Mouse (Mus musculus) right cerebral cortex, postnatal 25 days (tissue): ENCODE results near the gene Ppm1h.

Experiments used
- DNase-seq: peaks from one replicate; pipeline ENCODE4 v3.0.0; 2022

Ppm1h gene

DNA sequence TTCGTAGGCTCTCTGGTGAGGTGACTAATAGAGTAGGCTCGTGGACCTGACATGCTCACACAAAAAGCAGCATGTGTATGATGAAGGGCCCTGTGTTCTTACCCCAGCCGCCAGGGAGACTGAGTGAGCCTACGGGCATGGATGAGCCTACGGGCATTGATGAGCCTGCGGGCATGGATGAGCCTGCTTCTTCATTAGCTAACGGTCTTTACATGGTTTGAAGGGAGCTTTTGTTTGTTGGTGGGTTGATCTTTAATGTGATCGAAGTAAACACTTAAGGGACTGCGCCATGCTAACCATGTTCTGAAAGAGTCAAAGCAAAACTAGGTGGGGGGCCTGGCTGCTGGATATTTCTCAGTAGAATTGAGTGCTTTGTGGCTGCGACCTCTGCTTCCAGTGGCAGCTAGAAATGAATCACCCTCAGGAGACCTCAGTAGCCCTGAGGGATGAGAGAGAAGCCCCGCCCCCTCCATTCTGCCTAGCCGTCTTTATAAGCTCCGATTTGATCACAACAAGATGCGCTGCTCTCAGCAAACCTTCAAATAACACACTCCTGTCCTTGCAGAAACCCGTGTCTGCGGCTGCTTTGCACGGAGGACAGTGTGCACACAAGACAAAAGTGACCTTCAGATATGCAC, 183.9 kb downstream of the Ppm1h start:
- DNase-seq, result no peak

- DNase-seq, result no peak
These were observed 191.4 kb downstream of the Ppm1h start for GRCm38 (mm10) chr10:122869865-122870503.

GRCm38 (mm10) chr10:122870848-122871494, 192.4 kb downstream of the Ppm1h start:
- no peak for DNase-seq

DNA sequence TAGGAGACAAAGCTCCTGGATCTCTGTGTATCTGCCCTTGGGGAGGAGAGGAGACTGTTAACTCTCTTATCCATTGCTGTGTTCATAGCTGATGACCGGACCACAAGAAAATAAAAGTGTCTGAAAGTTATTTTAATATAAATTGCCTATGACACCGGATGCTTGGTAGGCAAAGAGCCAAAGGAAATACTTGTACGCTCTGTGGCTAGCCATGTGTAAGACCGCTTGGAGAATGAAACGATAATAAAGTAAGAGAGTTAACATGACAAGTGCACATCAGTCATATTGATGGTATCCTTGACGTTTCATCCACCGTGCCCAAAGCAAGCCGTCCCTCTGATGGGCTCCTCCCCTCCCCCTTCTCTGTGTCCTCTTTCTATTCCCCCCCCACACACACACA, 194.2 kb downstream of the Ppm1h start:
- no peak for DNase-seq

DNA sequence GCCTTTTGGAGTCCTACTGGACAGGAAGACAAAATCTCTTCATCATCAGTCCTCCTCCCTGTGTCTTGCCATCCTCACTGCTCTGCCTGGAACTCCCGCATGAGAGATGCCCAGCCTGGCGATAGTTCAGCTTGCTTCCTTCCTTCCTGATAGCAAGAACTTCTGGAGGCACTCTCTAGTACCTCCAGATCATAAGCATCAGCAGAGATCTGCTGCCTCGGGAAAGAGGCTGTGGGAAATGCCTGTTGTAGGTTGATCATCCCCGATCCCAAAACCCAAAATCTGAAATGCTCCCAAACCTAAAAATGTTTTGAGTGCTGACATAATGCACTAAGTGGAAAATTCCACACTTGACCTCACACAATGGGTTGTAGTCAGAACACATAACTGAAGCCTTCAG, 198.4 kb downstream of the Ppm1h start:
- DNase-seq, result no peak

GRCm38 (mm10) chr10:122877436-122877835, 198.9 kb downstream of the Ppm1h start:
- DNase-seq, result no peak

GRCm38 (mm10) chr10:122881456-122881855, 202.9 kb downstream of the Ppm1h start:
- no peak for DNase-seq

DNA sequence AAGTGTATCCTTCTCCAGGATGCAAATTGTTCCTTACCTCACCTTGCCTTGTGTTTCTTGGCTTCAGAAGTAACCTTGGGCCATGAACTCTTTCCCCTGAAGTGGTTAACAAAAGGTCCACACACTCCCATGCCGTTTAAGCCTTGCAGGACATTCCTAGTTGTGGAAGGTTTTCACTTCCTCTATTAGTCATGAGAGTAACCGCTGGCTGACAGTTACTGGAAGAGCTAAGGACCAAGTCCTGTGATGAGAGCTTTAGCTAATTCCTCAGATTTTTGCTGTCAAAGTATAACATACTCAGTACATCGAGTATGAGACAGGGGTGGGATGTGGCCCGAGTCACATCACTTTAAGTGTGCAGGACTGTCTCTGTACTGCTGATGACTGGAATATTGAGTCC, 204.1 kb downstream of the Ppm1h start:
- DNase-seq, result no peak

- DNase-seq, result peak; percentile 36
These were observed 205.5 kb downstream of the Ppm1h start for GRCm38 (mm10) chr10:122883823-122884743.

DNA sequence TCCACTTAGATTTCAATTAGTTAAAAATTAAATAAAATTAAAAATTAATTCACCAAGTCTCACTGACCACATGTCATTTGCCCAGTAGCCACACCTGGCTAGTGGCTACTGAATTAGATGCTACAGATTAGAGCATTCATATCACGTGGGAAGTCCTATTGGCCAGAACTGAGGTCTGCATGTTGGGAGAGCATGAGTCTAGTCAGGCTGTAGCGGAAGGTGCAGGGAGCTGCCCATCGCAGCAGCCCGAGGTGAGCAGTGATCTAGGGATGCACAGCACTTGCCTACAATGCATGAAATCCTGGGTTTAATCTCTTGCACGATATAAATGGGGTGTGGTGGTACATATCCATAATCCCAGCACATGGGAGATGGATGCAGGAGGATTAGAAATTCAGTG, 206.7 kb downstream of the Ppm1h start:
- no peak for DNase-seq

DNA sequence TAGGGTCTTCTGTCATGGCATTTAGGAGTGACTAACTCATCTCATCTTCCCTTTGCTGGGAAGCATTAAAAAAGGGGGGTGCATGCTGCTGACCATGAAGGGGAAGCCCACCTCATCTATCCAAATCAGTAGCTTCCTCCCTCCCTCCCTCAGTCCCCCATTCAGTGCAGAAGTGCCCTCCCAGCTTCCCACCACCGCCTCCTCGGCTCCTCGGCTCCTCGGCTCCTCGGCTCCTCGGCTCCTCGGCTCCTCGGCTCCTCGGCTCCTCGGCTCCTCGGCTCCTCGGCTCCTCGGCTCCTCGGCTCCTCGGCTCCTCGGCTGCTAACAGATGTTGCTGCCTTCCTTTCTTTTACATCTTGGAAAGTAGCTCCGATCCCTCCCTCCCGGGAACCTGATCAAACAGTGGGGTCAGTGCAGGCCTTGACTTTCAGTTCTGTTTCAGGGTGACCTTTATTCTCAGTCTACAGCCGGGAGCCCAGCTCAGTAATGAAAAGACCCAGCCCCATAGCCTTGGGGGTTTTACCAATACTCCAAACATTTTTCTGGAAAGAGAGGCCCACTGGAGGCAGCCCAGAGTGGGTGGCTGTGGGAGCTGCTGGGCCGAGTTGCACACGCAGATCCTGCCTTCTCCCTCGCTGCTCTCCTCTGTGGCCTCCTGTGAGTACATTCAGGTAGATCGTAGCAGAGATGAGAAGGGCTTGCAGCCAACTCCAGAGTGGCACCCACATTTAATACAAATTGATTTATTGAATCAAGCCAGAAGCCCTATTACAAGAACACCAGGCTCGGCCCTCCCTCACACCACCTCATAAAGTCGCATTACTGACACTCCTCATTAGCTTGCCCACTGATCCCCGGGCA, 207.7 kb downstream of the Ppm1h start:
- peak; percentile 33 for DNase-seq

DNA sequence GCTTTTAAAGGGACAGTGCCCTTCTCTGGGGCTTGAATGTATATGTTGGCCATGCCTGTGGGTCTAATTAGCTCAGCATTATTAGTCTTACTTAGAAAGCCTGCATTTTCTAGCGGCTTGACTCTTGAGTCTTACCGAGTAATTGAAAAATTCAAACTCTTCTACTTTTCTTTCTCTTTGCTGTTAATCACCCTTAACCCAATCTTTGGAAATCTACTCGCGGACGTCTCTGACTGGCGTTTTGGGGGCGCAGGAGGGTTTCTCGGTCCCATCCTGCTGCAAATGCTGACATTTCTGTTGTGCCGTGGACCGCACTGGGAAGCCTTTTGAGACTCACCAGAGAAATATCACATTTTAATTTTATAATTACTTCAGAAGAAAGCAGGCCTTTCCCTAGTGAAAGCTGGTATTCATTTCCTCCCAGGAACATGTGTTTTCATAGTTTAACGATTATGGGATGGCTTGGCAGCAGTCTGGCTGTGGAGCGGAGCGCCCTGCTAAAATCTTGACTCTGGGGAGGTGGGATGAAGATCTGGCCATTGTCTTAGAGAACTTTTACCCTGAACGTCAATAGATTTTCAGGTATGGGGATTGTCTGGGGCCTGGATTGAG, 208.5 kb downstream of the Ppm1h start:
- no peak for DNase-seq

DNA sequence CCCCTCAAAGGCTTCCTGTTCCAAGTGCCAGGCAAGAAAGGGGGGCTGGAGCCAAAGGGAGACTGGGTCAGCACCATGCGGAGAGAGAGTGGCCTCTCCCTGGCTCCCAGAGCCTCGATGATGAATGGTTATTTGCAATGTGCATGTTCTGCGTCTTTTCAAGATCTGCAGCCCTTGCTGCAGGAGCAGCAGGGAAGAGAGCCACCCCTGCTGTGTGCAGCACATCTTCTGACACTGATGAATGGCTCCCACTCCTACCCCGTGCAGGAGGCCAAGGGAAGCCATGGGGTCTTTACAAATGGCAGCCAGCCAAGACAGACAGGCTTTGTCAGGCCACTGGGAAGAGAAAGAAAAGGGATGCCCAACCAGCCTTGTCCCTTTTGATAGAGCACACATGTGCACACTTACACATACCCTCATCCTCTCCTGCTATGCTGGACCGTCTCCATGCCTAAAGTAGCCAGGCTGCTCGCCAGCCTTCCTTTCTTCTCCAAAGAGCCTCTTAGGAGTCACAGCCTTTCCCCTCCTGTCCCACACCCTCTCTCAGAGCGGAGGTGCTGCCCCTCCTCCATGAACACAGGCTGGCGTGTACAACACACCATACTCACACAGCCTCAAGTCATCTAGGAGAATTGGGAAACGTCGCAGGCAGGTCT, 209.1 kb downstream of the Ppm1h start:
- no peak for DNase-seq

- DNase-seq, result no peak
These were observed 212.3 kb downstream of the Ppm1h start for GRCm38 (mm10) chr10:122890682-122891350.

GRCm38 (mm10) chr10:122891461-122891860, 212.9 kb downstream of the Ppm1h start:
- no peak for DNase-seq

GRCm38 (mm10) chr10:122894555-122895069, 216.1 kb downstream of the Ppm1h start:
- no peak for DNase-seq

GRCm38 (mm10) chr10:122895121-122895770, 216.7 kb downstream of the Ppm1h start:
- DNase-seq, result no peak

DNA sequence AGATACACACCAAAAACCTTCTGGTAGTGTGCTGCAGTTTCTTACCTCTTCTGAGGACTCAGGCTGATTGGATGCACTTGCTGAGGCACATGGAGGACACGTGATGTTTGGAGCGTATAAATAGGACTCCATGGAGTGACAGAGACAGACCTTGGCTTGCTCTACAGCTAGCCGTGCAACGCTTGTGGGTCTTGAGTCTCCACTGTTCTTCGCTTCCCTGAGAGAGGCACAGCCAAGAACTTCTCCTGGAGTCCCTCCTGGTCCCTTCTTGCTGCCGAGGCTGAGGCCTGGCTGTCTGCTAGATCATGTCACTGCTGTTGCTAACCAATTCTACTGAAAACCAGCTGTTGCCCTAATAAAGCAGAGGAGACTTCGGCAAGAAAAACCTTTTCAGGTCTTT, 221.4 kb downstream of the Ppm1h start:
- no peak for DNase-seq

GRCm38 (mm10) chr10:122900466-122900865, 221.9 kb downstream of the Ppm1h start:
- DNase-seq, result no peak

- DNase-seq, result no peak
These were observed 222.8 kb downstream of the Ppm1h start for GRCm38 (mm10) chr10:122901379-122901778.
